Mouse (Mus musculus) gastrocnemius, postnatal 36 days (tissue): ENCODE data around the gene Kcnj6. TPM values are rescaled to one million over a fixed set of nuclear protein-coding genes. Genes with fewer than 3 reads are reported as not detected.

Source experiments
- DNase-seq, 2 experiments: peaks; one replicate each; pipeline ENCODE4 v3.0.0; 2022
- intact Hi-C: fragments of 180-260 bp; cut with DNase I; formaldehyde crosslinking; loops from one replicate; pipeline ENCODE4 v1.15.1; 2025
- total RNA-seq, 2 experiments: library from RNA; stranded (reverse); gene quantifications; 2 replicates each; pipeline ENCODE4 v1.2.3; 2021

Gene Kcnj6
- total RNA-seq, 2 experiments from 2014 or later = not detected

- DNase-seq = no peak
- intact Hi-C loops = no loop called here
Observed at GRCm38 (mm10) chr16:94946848-94947247, 50.7 kb downstream of the Kcnj6 start.

GRCm38 (mm10) chr16:94932702-94933101 lies 64.8 kb downstream of the Kcnj6 start:
- intact Hi-C loops = no loop called here
- DNase-seq = no peak

- intact Hi-C loops = no loop called here
- no peak for DNase-seq
Observed at GRCm38 (mm10) chr16:94931343-94932301, 65.9 kb downstream of the Kcnj6 start.

GRCm38 (mm10) chr16:94925364-94925763 lies 72.1 kb downstream of the Kcnj6 start:
- intact Hi-C loops = no loop called here

GRCm38 (mm10) chr16:94919177-94919576 lies 78.3 kb downstream of the Kcnj6 start:
- intact Hi-C loops = no loop called here
- no peak for DNase-seq

More at GRCm38 (mm10) chr16:94925364-94925763, 72.1 kb downstream of the Kcnj6 start:
- no peak for DNase-seq

GRCm38 (mm10) chr16:94906026-94906425 lies 91.5 kb downstream of the Kcnj6 start:
- intact Hi-C loops = no loop called here

GRCm38 (mm10) chr16:94898832-94899231 lies 98.7 kb downstream of the Kcnj6 start:
- no peak for DNase-seq
- intact Hi-C loops = no loop called here

More at GRCm38 (mm10) chr16:94906026-94906425, 91.5 kb downstream of the Kcnj6 start:
- DNase-seq = no peak

GRCm38 (mm10) chr16:94892162-94892650 lies 105.3 kb downstream of the Kcnj6 start:
- DNase-seq = no peak
- intact Hi-C loops = no loop called here

- no peak for DNase-seq
- intact Hi-C loops = no loop called here
Observed at GRCm38 (mm10) chr16:94890581-94890980, 106.9 kb downstream of the Kcnj6 start.

GRCm38 (mm10) chr16:94890056-94890455 lies 107.4 kb downstream of the Kcnj6 start:
- DNase-seq = no peak
- intact Hi-C loops = no loop called here

GRCm38 (mm10) chr16:94888554-94888953 lies 108.9 kb downstream of the Kcnj6 start:
- intact Hi-C loops = no loop called here
- no peak for DNase-seq

- intact Hi-C loops = no loop called here
- DNase-seq = no peak
Observed at GRCm38 (mm10) chr16:94886398-94886797, 111.1 kb downstream of the Kcnj6 start.

- DNase-seq = no peak
- intact Hi-C loops = no loop called here
Observed at GRCm38 (mm10) chr16:94885062-94885461, 112.4 kb downstream of the Kcnj6 start.

GRCm38 (mm10) chr16:94883909-94884308 lies 113.6 kb downstream of the Kcnj6 start:
- intact Hi-C loops = no loop called here
- DNase-seq = no peak

- DNase-seq = no peak
- intact Hi-C loops = no loop called here
Observed at GRCm38 (mm10) chr16:94883196-94883595, 114.3 kb downstream of the Kcnj6 start.

GRCm38 (mm10) chr16:94882111-94882510 lies 115.4 kb downstream of the Kcnj6 start:
- intact Hi-C loops = no loop called here
- DNase-seq = no peak

- intact Hi-C loops = no loop called here
- no peak for DNase-seq
Observed at GRCm38 (mm10) chr16:94872614-94873272, 124.8 kb downstream of the Kcnj6 start.

- no peak for DNase-seq
- intact Hi-C loops = no loop called here
Observed at GRCm38 (mm10) chr16:94868354-94868753, 129.1 kb downstream of the Kcnj6 start.

GRCm38 (mm10) chr16:94866300-94866956 lies 131.1 kb downstream of the Kcnj6 start:
- intact Hi-C loops = no loop called here
- DNase-seq = no peak

GRCm38 (mm10) chr16:94865796-94866195 lies 131.7 kb downstream of the Kcnj6 start:
- DNase-seq = no peak

GRCm38 (mm10) chr16:94865101-94865500 lies 132.4 kb downstream of the Kcnj6 start:
- no peak for DNase-seq
- intact Hi-C loops = no loop called here

More at GRCm38 (mm10) chr16:94865796-94866195, 131.7 kb downstream of the Kcnj6 start:
- intact Hi-C loops = no loop called here
